Mouse (Mus musculus) testis, adult 2 months (tissue): ENCODE results near the gene Lpar6.
A peak's percentile ranks its signal among the peaks of the same experiment; 100 is the strongest.

Source experiments
- CTCF ChIP-seq: fragments of 200-500 bp; IDR thresholded peaks from 2 replicates; pipeline ENCODE4 v1.5.1; 2012; ENCODE audit warnings: low read depth, mild to moderate bottlenecking, inconsistent platforms, low read length, moderate library complexity; ENCODE audit not compliant: control insufficient read depth, insufficient read depth, insufficient replicate concordance
- POLR2A ChIP-seq: fragments of 200-500 bp; IDR thresholded peaks from 2 replicates; pipeline ENCODE4 v1.6.1; 2012; ENCODE audit warnings: low read depth, mild to moderate bottlenecking, inconsistent platforms, low read length, moderate library complexity; ENCODE audit not compliant: control insufficient read depth

DNA sequence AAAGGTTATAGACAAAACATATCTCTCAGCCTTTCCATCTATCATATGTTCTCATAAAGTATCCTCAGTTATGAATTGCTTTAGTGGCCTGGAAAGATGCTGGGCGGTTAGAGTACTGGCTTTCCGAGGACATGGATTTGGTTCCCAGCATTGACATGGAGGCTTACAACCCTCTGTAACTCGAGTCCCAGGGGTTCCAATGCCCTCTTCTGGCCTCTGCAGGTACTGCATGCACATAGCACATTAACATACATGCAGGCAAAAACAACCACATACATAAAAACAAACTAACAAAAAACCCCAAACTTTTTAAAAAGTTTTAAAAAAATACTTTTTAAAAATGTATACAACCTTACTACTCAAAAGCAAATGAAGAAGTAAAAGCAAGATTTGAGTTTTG, 28.5 kb downstream of the Lpar6 start:
- TF ChIP-seq CTCF (peak; percentile 32; the same call in 1 of the 2 replicates), POLR2A (no peak)
